Mouse (Mus musculus): ENCODE results near the gene Prok1. TPM values are rescaled to one million over a fixed set of nuclear protein-coding genes. Genes with fewer than 3 reads are reported as not detected.

The Prok1 gene
- polyA plus RNA-seq, 1 experiment from 2014 or later = 10.5 TPM

GRCm38 (mm10) chr3:107231202-107231601, 8.3 kb downstream of the Prok1 start:
- no peaks in the 10 kb centered on the region for H3K27me3 ChIP-seq (ENCODE audit: insufficient read depth, low read length)
- H3K4me1 ChIP-seq (ENCODE audit: insufficient read depth) = peaks cover 4% of the 10 kb centered on the region; the same call in 1 of the 2 replicates
- no peaks in the 10 kb centered on the region for H3K9me3 ChIP-seq (ENCODE audit: low read length)
- no peak overlapping the region for H3K4me3 ChIP-seq (ENCODE audit: low read depth, low read length)
- DNase-seq = no peak
- H3K4me2 ChIP-seq (ENCODE audit: low read depth, low read length) = no peak overlapping the region
- no peak overlapping the region for H3K9ac ChIP-seq (replicated peaks)
- ATAC-seq = no peak
- WGBS (ENCODE audit: insufficient replicate concordance) = 66% methylated on average over 4 of the region's 4 CpGs
- TF ChIP-seq CTCF (IDR thresholded peaks at IDR 0.05; ENCODE audit: low read depth) = no peak
- no peak for TF ChIP-seq EP300 (IDR thresholded peaks at IDR 0.05; ENCODE audit: low read depth)
- H3K36me3 ChIP-seq (replicated peaks; ENCODE audit: insufficient read depth, low read length) = no peaks in the 10 kb centered on the region
- peak overlapping the region; percentile 31 for H3K27ac ChIP-seq (ENCODE audit: low read depth)

- peak within 1 kb of the TSS; percentile 26 for H3K4me2 ChIP-seq (ENCODE audit: low read depth, low read length)
- 11% methylated on average over 1 of the region's 1 CpGs for WGBS (ENCODE audit: insufficient replicate concordance)
- H3K4me3 ChIP-seq (ENCODE audit: low read depth, low read length) = no peak within 1 kb of the TSS
- H3K4me1 ChIP-seq (ENCODE audit: insufficient read depth) = peaks cover 4% of the 10 kb centered on the region; the same call in 1 of the 2 replicates
- no peaks in the 10 kb centered on the region for H3K27me3 ChIP-seq (ENCODE audit: insufficient read depth, low read length)
- H3K9ac ChIP-seq (replicated peaks) = no peak within 1 kb of the TSS
- H3K9me3 ChIP-seq (ENCODE audit: low read length) = no peaks in the 10 kb centered on the region
- TF ChIP-seq CTCF (IDR thresholded peaks at IDR 0.05; ENCODE audit: low read depth) (no peak), EP300 (IDR thresholded peaks at IDR 0.05; ENCODE audit: low read depth) (no peak)
- no peaks in the 10 kb centered on the region for H3K36me3 ChIP-seq (replicated peaks; ENCODE audit: insufficient read depth, low read length)
- H3K27ac ChIP-seq (ENCODE audit: low read depth) = peak within 1 kb of the TSS; percentile 80
- no peak; the same call in 1 of the 2 replicates for ATAC-seq
- DNase-seq = no peak
Measured at GRCm38 (mm10) chr3:107230527-107230926, 9.0 kb downstream of the Prok1 start, which contains the start of gene A630076J17Rik. Gene A630076J17Rik (plus strand): TSS chr3:107230614.

- peak; percentile 68 for DNase-seq
- Histone ChIP-seq H3K9me3 (ENCODE audit: low read length) (no peaks in the 10 kb centered on the region), H3K27me3 (ENCODE audit: insufficient read depth, low read length) (no peaks in the 10 kb centered on the region), H3K4me1 (ENCODE audit: insufficient read depth) (peaks cover 4% of the 10 kb centered on the region; the same call in 1 of the 2 replicates), H3K27ac (ENCODE audit: low read depth) (peak overlapping the region; percentile 80), H3K4me3 (ENCODE audit: low read depth, low read length) (no peak overlapping the region), H3K9ac (replicated peaks) (no peak overlapping the region), H3K4me2 (ENCODE audit: low read depth, low read length) (peak overlapping the region; percentile 26; the same call in 1 of the 2 replicates), H3K36me3 (replicated peaks; ENCODE audit: insufficient read depth, low read length) (no peaks in the 10 kb centered on the region)
- no peak for TF ChIP-seq CTCF (IDR thresholded peaks at IDR 0.05; ENCODE audit: low read depth)
- TF ChIP-seq EP300 (IDR thresholded peaks at IDR 0.05; ENCODE audit: low read depth) = peak; percentile 71
- 43% methylated on average over 5 of the region's 5 CpGs for WGBS (ENCODE audit: insufficient replicate concordance)
- ATAC-seq = peak; percentile 96
Measured at GRCm38 (mm10) chr3:107229822-107230221, 9.7 kb downstream of the Prok1 start.

GRCm38 (mm10) chr3:107229221-107229620, 10.3 kb downstream of the Prok1 start:
- Histone ChIP-seq H3K27me3 (ENCODE audit: insufficient read depth, low read length) (no peaks in the 10 kb centered on the region), H3K27ac (ENCODE audit: low read depth) (peak overlapping the region; percentile 80), H3K36me3 (replicated peaks; ENCODE audit: insufficient read depth, low read length) (no peaks in the 10 kb centered on the region), H3K4me3 (ENCODE audit: low read depth, low read length) (no peak overlapping the region), H3K9ac (replicated peaks) (no peak overlapping the region), H3K4me1 (ENCODE audit: insufficient read depth) (peaks cover 4% of the 10 kb centered on the region; the same call in 1 of the 2 replicates), H3K9me3 (ENCODE audit: low read length) (peaks cover 3% of the 10 kb centered on the region; the same call in 1 of the 2 replicates), H3K4me2 (ENCODE audit: low read depth, low read length) (peak overlapping the region; percentile 15; the same call in 1 of the 2 replicates)
- WGBS (ENCODE audit: insufficient replicate concordance) = 56% methylated on average over 5 of the region's 5 CpGs
- ATAC-seq = no peak; the same call in 1 of the 2 replicates
- peak; percentile 34 for DNase-seq
- TF ChIP-seq CTCF (IDR thresholded peaks at IDR 0.05; ENCODE audit: low read depth) = no peak
- no peak for TF ChIP-seq EP300 (IDR thresholded peaks at IDR 0.05; ENCODE audit: low read depth)

GRCm38 (mm10) chr3:107225820-107226219, 13.7 kb downstream of the Prok1 start:
- H3K9ac ChIP-seq (replicated peaks) = no peak overlapping the region
- TF ChIP-seq CTCF (IDR thresholded peaks at IDR 0.05; ENCODE audit: low read depth) (no peak), EP300 (IDR thresholded peaks at IDR 0.05; ENCODE audit: low read depth) (no peak)
- no peaks in the 10 kb centered on the region for H3K27me3 ChIP-seq (ENCODE audit: insufficient read depth, low read length)
- H3K4me2 ChIP-seq (ENCODE audit: low read depth, low read length) = no peak overlapping the region
- ATAC-seq (no peak), DNase-seq (no peak)
- WGBS (ENCODE audit: insufficient replicate concordance) = 74% methylated on average over 5 of the region's 5 CpGs
- H3K9me3 ChIP-seq (ENCODE audit: low read length) = peaks cover 3% of the 10 kb centered on the region; the same call in 1 of the 2 replicates
- H3K4me3 ChIP-seq (ENCODE audit: low read depth, low read length) = no peak overlapping the region
- no peaks in the 10 kb centered on the region for H3K36me3 ChIP-seq (replicated peaks; ENCODE audit: insufficient read depth, low read length)
- peaks cover under 1% of the 10 kb centered on the region; the same call in 1 of the 2 replicates for H3K4me1 ChIP-seq (ENCODE audit: insufficient read depth)
- H3K27ac ChIP-seq (ENCODE audit: low read depth) = no peak overlapping the region

GRCm38 (mm10) chr3:107223230-107223629, 16.3 kb downstream of the Prok1 start:
- TF ChIP-seq CTCF (IDR thresholded peaks at IDR 0.05; ENCODE audit: low read depth) = no peak
- TF ChIP-seq EP300 (IDR thresholded peaks at IDR 0.05; ENCODE audit: low read depth) = no peak
- Histone ChIP-seq H3K4me1 (ENCODE audit: insufficient read depth) (no peaks in the 10 kb centered on the region), H3K27ac (ENCODE audit: low read depth) (no peak overlapping the region), H3K4me2 (ENCODE audit: low read depth, low read length) (no peak overlapping the region), H3K9me3 (ENCODE audit: low read length) (peaks cover 3% of the 10 kb centered on the region; the same call in 1 of the 2 replicates), H3K9ac (replicated peaks) (no peak overlapping the region), H3K36me3 (replicated peaks; ENCODE audit: insufficient read depth, low read length) (no peaks in the 10 kb centered on the region), H3K27me3 (ENCODE audit: insufficient read depth, low read length) (no peaks in the 10 kb centered on the region), H3K4me3 (ENCODE audit: low read depth, low read length) (no peak overlapping the region)
- 62% methylated on average over 1 of the region's 1 CpGs for WGBS (ENCODE audit: insufficient replicate concordance)
- DNase-seq (no peak), ATAC-seq (no peak)

Data from liver, postnatal 0 days (tissue).